18 mouse cellular contexts compared by ENCODE assay signal in the genomic region with DNA sequence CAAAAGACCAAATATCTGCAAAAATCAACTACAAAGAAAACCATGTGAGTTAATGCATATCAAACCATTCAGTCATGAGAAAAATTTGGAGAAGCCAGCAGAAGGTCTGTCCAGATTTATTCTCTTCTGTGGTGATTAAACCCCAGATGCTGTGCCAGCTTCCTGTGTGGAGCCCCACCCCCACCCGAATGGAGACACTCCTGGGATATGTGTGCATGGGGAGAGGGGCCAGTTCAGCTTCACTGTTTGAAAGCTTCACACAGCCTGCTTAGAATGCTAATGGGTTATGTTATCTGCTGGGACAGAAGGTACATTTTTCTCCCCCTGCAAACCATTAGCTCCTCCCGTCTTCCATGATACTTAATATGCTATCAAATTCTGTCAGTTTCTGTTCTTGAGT.
A peak's percentile ranks its signal among the peaks of the same experiment; 100 is the strongest.
DNase-seq lines count a peak whose midpoint lies in the region; ATAC-seq and TF ChIP-seq lines count a peak whose summit lies in the region.
"Had no signal": no experiment of that assay in that cellular context is flagged by ENCODE, and none has a peak within 500 bp of the region (broad histone marks: within the 10 kb centered on the region; RNA-seq: fewer than 3 reads in every experiment).

No protein-coding gene starts in this region.

- no peak for TF ChIP-seq CTCF in forebrain, postnatal 0 days (IDR thresholded peaks at IDR 0.05; ENCODE audit: low read depth)
- no peak for TF ChIP-seq CTCF in midbrain, postnatal 0 days (IDR thresholded peaks at IDR 0.05)

- WGBS in forebrain, embryonic 12.5 days = 58% methylated on average over 2 of the region's 2 CpGs
- WGBS in forebrain, postnatal 0 days = 25% methylated on average over 2 of the region's 2 CpGs
- WGBS in midbrain, postnatal 0 days = 11% methylated on average over 2 of the region's 2 CpGs

- H3K9me3 ChIP-seq in forebrain, embryonic 12.5 days = no peaks in the 10 kb centered on the region
- no peaks in the 10 kb centered on the region for H3K9me3 ChIP-seq in forebrain, postnatal 0 days (ENCODE audit: low read length)
- no peaks in the 10 kb centered on the region for H3K9me3 ChIP-seq in midbrain, postnatal 0 days (ENCODE audit: low read length)
- H3K9me3 ChIP-seq: embryonic facial prominence, embryonic 15.5 days; intestine, embryonic 15.5 days had no signal

- H3K27me3 ChIP-seq in forebrain, embryonic 12.5 days = peaks cover 24% of the 10 kb centered on the region; the same call in 1 of the 2 replicates
- no peaks in the 10 kb centered on the region for H3K27me3 ChIP-seq in forebrain, postnatal 0 days (ENCODE audit: insufficient read depth, low read length)
- H3K27me3 ChIP-seq in midbrain, postnatal 0 days (ENCODE audit: insufficient read depth, low read length) = no peaks in the 10 kb centered on the region
- H3K27me3 ChIP-seq: embryonic facial prominence, embryonic 15.5 days; intestine, embryonic 15.5 days had no signal

- intact Hi-C loops in left cerebral cortex, postnatal 4 days (cut with DNase I) = no loop called here
- intact Hi-C loops in left cerebral cortex, postnatal 14 days (cut with DNase I) = no loop called here

- ATAC-seq in forebrain, embryonic 12.5 days (ENCODE audit: low FRiP score) = peak; percentile 65
- ATAC-seq in forebrain, postnatal 0 days = peak; percentile 59
- no peak for ATAC-seq in midbrain, postnatal 0 days (ENCODE audit: low FRiP score)
- ATAC-seq: intestine, embryonic 15.5 days had no signal

- H3K4me2 ChIP-seq in forebrain, embryonic 12.5 days = no peak overlapping the region
- no peak overlapping the region for H3K4me2 ChIP-seq in forebrain, postnatal 0 days (ENCODE audit: low read depth)
- H3K4me2 ChIP-seq in midbrain, postnatal 0 days (ENCODE audit: low read depth, low read length, poor library complexity, severe bottlenecking) = no peak overlapping the region
- H3K4me2 ChIP-seq: embryonic facial prominence, embryonic 15.5 days; intestine, embryonic 15.5 days; liver, embryonic 11.5 days; lung, embryonic 14.5 days had no signal

- no peak overlapping the region for H3K9ac ChIP-seq in forebrain, embryonic 12.5 days
- no peak overlapping the region for H3K9ac ChIP-seq in forebrain, postnatal 0 days
- H3K9ac ChIP-seq in midbrain, postnatal 0 days (replicated peaks; ENCODE audit: low read length, poor library complexity, severe bottlenecking) = no peak overlapping the region
- H3K9ac ChIP-seq: embryonic facial prominence, embryonic 15.5 days; intestine, embryonic 15.5 days; lung, embryonic 14.5 days had no signal

- no peaks in the 10 kb centered on the region for H3K36me3 ChIP-seq in forebrain, embryonic 12.5 days (replicated peaks)
- no peaks in the 10 kb centered on the region for H3K36me3 ChIP-seq in forebrain, postnatal 0 days (ENCODE audit: insufficient read depth)
- no peaks in the 10 kb centered on the region for H3K36me3 ChIP-seq in midbrain, postnatal 0 days (ENCODE audit: insufficient read depth, low read length)
- H3K36me3 ChIP-seq: embryonic facial prominence, embryonic 15.5 days; intestine, embryonic 15.5 days had no signal

- H3K27ac ChIP-seq in forebrain, embryonic 12.5 days = no peak overlapping the region
- H3K27ac ChIP-seq in forebrain, postnatal 0 days (ENCODE audit: low read depth, low read length) = no peak overlapping the region
- no peak overlapping the region for H3K27ac ChIP-seq in midbrain, postnatal 0 days (ENCODE audit: low read depth, low read length)
- H3K27ac ChIP-seq: embryonic facial prominence, embryonic 15.5 days; intestine, embryonic 15.5 days; macrophage had no signal

- peak; percentile 69 for DNase-seq in left cerebral cortex, postnatal 4 days
- DNase-seq in left cerebral cortex, postnatal 14 days (ENCODE audit: low spot score in 2 of 2) = no peak
- peak; percentile 14 for DNase-seq in forebrain, postnatal 0 days
- peak; percentile 38 for DNase-seq in midbrain, postnatal 0 days (ENCODE audit: low spot score)
- no peak for DNase-seq in urinary bladder, postnatal 25 days (ENCODE audit: low spot score)
- DNase-seq in kidney, postnatal 10 days = no peak
- DNase-seq: adrenal gland, adult 8-10 months; cerebellum, postnatal 25 days; gastrocnemius, postnatal 14 days; heart, postnatal 10 days; kidney, postnatal 14 days; lung, embryonic 14.5 days had no signal

- no peak overlapping the region for H3K4me3 ChIP-seq in forebrain, embryonic 12.5 days (replicated peaks)
- H3K4me3 ChIP-seq in forebrain, postnatal 0 days (ENCODE audit: low read depth, low read length) = no peak overlapping the region
- no peak overlapping the region for H3K4me3 ChIP-seq in midbrain, postnatal 0 days (ENCODE audit: low read depth, low read length)
- H3K4me3 ChIP-seq: embryonic facial prominence, embryonic 15.5 days; intestine, embryonic 15.5 days; myocyte had no signal

- H3K4me1 ChIP-seq in forebrain, embryonic 12.5 days = peaks cover 19% of the 10 kb centered on the region
- H3K4me1 ChIP-seq in forebrain, postnatal 0 days (ENCODE audit: insufficient read depth) = no peaks in the 10 kb centered on the region
- no peaks in the 10 kb centered on the region for H3K4me1 ChIP-seq in midbrain, postnatal 0 days (ENCODE audit: insufficient read depth, low read length)
- H3K4me1 ChIP-seq: intestine, embryonic 15.5 days had no signal

Comparison
In these comparisons a context has a peak if more than half of its experiments do, and no peak if none do; other contexts are left out.
1. DNase-seq: peak in left cerebral cortex, postnatal 4 days (single experiment), forebrain, postnatal 0 days (single experiment) and midbrain, postnatal 0 days (single experiment); none in left cerebral cortex, postnatal 14 days (0 of 2), urinary bladder, postnatal 25 days (single experiment) and kidney, postnatal 10 days (single experiment).